ENCODE assay signal across 9 mouse cellular contexts in genomic region chr7:72438552-72438951, GRCm38 (mm10).
DNase-seq lines count a peak whose midpoint lies in the region; ATAC-seq lines count a peak whose summit lies in the region.
"Had no signal": no experiment of that assay in that cellular context is flagged by ENCODE, and none has a peak within 500 bp of the region (broad histone marks: within the 10 kb centered on the region; RNA-seq: fewer than 3 reads in every experiment).

No protein-coding gene starts in this region.

- no peaks in the 10 kb centered on the region for H3K36me3 ChIP-seq in hindbrain, embryonic 13.5 days
- no peaks in the 10 kb centered on the region for H3K36me3 ChIP-seq in hindbrain, embryonic 10.5 days

- H3K9ac ChIP-seq in hindbrain, embryonic 13.5 days, result no peak overlapping the region

- ATAC-seq in hindbrain, embryonic 13.5 days (ENCODE audit: low FRiP score), result no peak
- ATAC-seq in activated CD4-positive, CD25-positive, alpha-beta regulatory T cell, adult 4 months, result no peak
- ATAC-seq: inflammation-experienced regulatory T-cells, adult 6 months had no signal

- H3K4me1 ChIP-seq in hindbrain, embryonic 13.5 days (replicated peaks), result no peaks in the 10 kb centered on the region
- H3K4me1 ChIP-seq in hindbrain, embryonic 10.5 days (replicated peaks), result no peaks in the 10 kb centered on the region

- no peak overlapping the region for H3K4me3 ChIP-seq in hindbrain, embryonic 13.5 days
- H3K4me3 ChIP-seq in hindbrain, embryonic 10.5 days, result no peak overlapping the region

- H3K9me3 ChIP-seq in hindbrain, embryonic 13.5 days, result no peaks in the 10 kb centered on the region
- no peaks in the 10 kb centered on the region for H3K9me3 ChIP-seq in hindbrain, embryonic 10.5 days

- WGBS in hindbrain, embryonic 13.5 days, result 50% methylated on average over 2 of the region's 2 CpGs
- WGBS in hindbrain, embryonic 10.5 days, result 63% methylated on average over 2 of the region's 2 CpGs

- H3K27me3 ChIP-seq in hindbrain, embryonic 13.5 days, result no peaks in the 10 kb centered on the region
- no peaks in the 10 kb centered on the region for H3K27me3 ChIP-seq in hindbrain, embryonic 10.5 days (ENCODE audit: insufficient read depth, poor library complexity, severe bottlenecking)

- no peak overlapping the region for H3K4me2 ChIP-seq in hindbrain, embryonic 13.5 days

- DNase-seq in hindbrain, embryonic 10.5 days (ENCODE audit: low spot score), result no peak
- peak; percentile 36 for DNase-seq in retina, postnatal 1 day
- DNase-seq in retina, embryonic 14.5 days (ENCODE audit: low spot score), result no peak
- peak; percentile 58 for DNase-seq in gastrocnemius, postnatal 10 days
- peak; percentile 2 for DNase-seq in lung, postnatal 25 days (ENCODE audit: low spot score)
- DNase-seq in thymus, postnatal 0 days (ENCODE audit: low spot score), result no peak

- H3K27ac ChIP-seq in hindbrain, embryonic 13.5 days, result peak overlapping the region; percentile 35; the same call in 1 of the 2 replicates
- no peak overlapping the region for H3K27ac ChIP-seq in hindbrain, embryonic 10.5 days

Comparison
In these comparisons a context has a peak if more than half of its experiments do, and no peak if none do; other contexts are left out.
1. DNase-seq: peak in retina, postnatal 1 day (single experiment), gastrocnemius, postnatal 10 days (single experiment) and lung, postnatal 25 days (single experiment); none in hindbrain, embryonic 10.5 days (single experiment), retina, embryonic 14.5 days (single experiment) and thymus, postnatal 0 days (single experiment).